ENCODE assay signal across 16 mouse cellular contexts in the genomic region with DNA sequence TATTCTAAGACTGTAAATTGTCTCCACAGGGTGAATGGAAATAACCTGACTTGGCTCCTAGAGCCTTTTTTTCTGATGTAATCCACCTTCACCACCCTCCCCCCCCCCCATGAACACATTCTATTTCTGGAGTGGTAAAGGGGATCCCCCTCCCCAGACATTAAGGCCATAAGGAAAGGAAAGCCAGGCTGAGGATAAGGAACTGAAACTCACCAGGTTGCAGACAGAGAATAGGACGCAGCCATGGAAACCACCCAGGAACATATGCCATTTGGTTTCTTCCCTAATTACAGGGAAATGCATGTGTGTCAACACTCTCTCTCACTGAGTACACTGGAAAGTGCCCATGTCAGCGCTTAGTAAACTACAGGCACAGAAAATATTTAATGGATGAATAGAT.
"Had no signal": no experiment of that assay in that cellular context is flagged by ENCODE, and none has a peak within 500 bp of the region (broad histone marks: within the 10 kb centered on the region; RNA-seq: fewer than 3 reads in every experiment).

No protein-coding gene starts in this region.

- ATAC-seq: lung, postnatal 0 days; midbrain, embryonic 13.5 days; midbrain, embryonic 15.5 days had no signal

- H3K4me1 ChIP-seq: lung, embryonic 15.5 days; megakaryocyte, embryonic 14.5 days; midbrain, embryonic 13.5 days; midbrain, embryonic 15.5 days; neural tube, embryonic 12.5 days; stomach, embryonic 15.5 days had no signal

- H3K27ac ChIP-seq: lung, embryonic 15.5 days; macrophage; midbrain, embryonic 13.5 days; midbrain, embryonic 15.5 days; neural tube, embryonic 12.5 days; stomach, embryonic 15.5 days; stomach, postnatal 0 days had no signal

- H3K9ac ChIP-seq: lung, embryonic 15.5 days; midbrain, embryonic 13.5 days; midbrain, embryonic 15.5 days; neural tube, embryonic 12.5 days; stomach, embryonic 15.5 days had no signal

- H3K27me3 ChIP-seq: lung, embryonic 15.5 days; megakaryocyte, embryonic 14.5 days; midbrain, embryonic 13.5 days; midbrain, embryonic 15.5 days; neural tube, embryonic 12.5 days; stomach, embryonic 15.5 days had no signal

- H3K4me3 ChIP-seq: lung, embryonic 15.5 days; megakaryocyte, embryonic 14.5 days; midbrain, embryonic 13.5 days; midbrain, embryonic 15.5 days; neural tube, embryonic 12.5 days; stomach, embryonic 15.5 days had no signal

- H3K4me2 ChIP-seq: lung, embryonic 15.5 days; midbrain, embryonic 11.5 days; midbrain, embryonic 13.5 days; midbrain, embryonic 15.5 days; neural tube, embryonic 12.5 days; stomach, embryonic 15.5 days had no signal

- DNase-seq: lung, adult 2 months; lung, postnatal 14 days; lung, postnatal 36 days; right cerebral cortex, postnatal 14 days; thymus, adult 2 months; thymus, postnatal 25 days had no signal

- H3K9me3 ChIP-seq: lung, embryonic 15.5 days; midbrain, embryonic 13.5 days; midbrain, embryonic 15.5 days; neural tube, embryonic 12.5 days; stomach, embryonic 15.5 days had no signal

- H3K36me3 ChIP-seq: lung, embryonic 15.5 days; midbrain, embryonic 13.5 days; midbrain, embryonic 15.5 days; neural tube, embryonic 12.5 days; stomach, embryonic 15.5 days had no signal
